Mouse (Mus musculus) left cerebral cortex, adult 2 months (tissue): Measurements from ENCODE around the gene Ptges2. TPM values are rescaled to one million over a fixed set of nuclear protein-coding genes. Genes with fewer than 3 reads are reported as not detected.
"Not testable (repeated sequence)": the region's sequence is repeated elsewhere in the genome, so short reads cannot be mapped to it uniquely, and the experiment has no call there.

Experiments used
- DNase-seq, 2 experiments: peaks; one replicate each; pipeline ENCODE4 v3.0.0; 2021 to 2022; ENCODE audit warnings: low spot score in 2 of 2, mixed read lengths in 1 of 2; ENCODE audit errors: extremely low spot score in 1 of 2
- H3K27ac ChIP-seq: fragments of 200-600 bp; 2 replicates; pipeline ENCODE4 v1.8.1; 2022
- H3K4me3 ChIP-seq: fragments of 200-600 bp; 2 replicates; pipeline ENCODE4 v1.8.1; 2022
- CTCF ChIP-seq: fragments of 200-600 bp; IDR thresholded peaks from 2 replicates; pipeline ENCODE4 v1.8.1; 2022; ENCODE audit warnings: antibody characterized with exemption, mild to moderate bottlenecking, moderate library complexity
- intact Hi-C: fragments of 180-260 bp; cut with DNase I; formaldehyde crosslinking; loops from one replicate; pipeline ENCODE4 v1.15.1; 2025
- total RNA-seq, 2 experiments: library from RNA; stranded (reverse); gene quantifications; 2 replicates each; pipeline ENCODE4 v1.2.3; 2021

The Ptges2 gene
- total RNA-seq, 2 experiments from 2014 or later: 47.2 to 47.8 TPM

DNA sequence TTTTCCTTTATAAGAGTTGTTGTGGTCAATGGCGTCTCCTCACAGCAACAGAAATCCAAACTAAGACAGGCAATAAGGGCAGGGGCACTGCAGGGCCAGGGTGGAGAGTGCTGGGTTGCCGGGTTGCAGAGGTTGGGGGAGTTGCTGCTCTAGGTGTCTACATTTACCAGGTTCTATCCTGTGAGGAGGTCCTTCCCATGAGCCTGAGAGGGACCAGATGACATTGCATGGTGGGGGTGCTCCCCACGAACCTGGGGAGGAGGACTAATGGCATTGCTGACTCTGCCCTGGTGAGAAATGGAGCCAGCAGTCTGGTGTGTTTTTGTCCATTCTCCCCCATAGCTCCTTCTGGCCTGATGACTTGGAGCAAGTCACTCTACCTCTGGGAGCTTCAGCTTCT, 38.0 kb upstream of the Ptges2 start:
- TF ChIP-seq CTCF: no peak
- Histone ChIP-seq H3K4me3 (no peak overlapping the region), H3K27ac (peak overlapping the region; percentile 38)
- DNase-seq: no peak
- intact Hi-C loops: no loop called here

DNA sequence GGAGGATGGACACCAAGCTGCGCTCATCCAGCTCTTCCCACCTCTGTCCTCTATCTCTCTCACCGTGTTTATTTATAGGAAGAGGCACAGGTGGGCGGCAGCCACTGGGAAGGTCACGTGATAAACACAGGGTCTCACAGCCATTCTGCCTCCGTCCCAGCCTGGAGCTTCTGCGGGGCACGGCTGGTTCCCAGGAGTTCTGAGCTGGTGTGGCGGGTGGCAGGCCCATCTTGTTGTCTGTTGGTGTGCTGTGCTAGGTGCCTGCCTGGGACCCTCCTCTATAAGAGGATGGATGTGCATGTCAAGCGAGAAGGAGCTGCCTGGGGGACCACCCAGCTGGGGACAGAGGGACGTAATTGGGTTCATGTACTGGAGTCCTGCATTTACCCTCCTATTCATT, 37.3 kb upstream of the Ptges2 start:
- DNase-seq: no peak
- TF ChIP-seq CTCF: no peak
- H3K27ac ChIP-seq: peak overlapping the region; percentile 38; the same call in 1 of the 2 replicates
- intact Hi-C loops: no loop called here
- H3K4me3 ChIP-seq: no peak overlapping the region

- no peak for TF ChIP-seq CTCF
- intact Hi-C loops: loop anchor here (2.0 kb wide), 1 partner anchor 52 kb away; no protein-coding TSS in a partner anchor
- DNase-seq: peak in 1 of 2 experiments; percentile 78
- H3K4me3 ChIP-seq: peak overlapping the region; percentile 47
- peak overlapping the region; percentile 98 for H3K27ac ChIP-seq
These were observed 35.0 kb upstream of the Ptges2 start for GRCm38 (mm10) chr2:32360741-32361140.

GRCm38 (mm10) chr2:32361437-32361836, 34.3 kb upstream of the Ptges2 start:
- peak; percentile 76 to 79 for DNase-seq
- intact Hi-C loops: loop anchor here (2.0 kb wide), 1 partner anchor 53 kb away; no protein-coding TSS in a partner anchor
- H3K4me3 ChIP-seq: peak overlapping the region; percentile 47
- peak overlapping the region; percentile 98 for H3K27ac ChIP-seq
- TF ChIP-seq CTCF: peak; percentile 68

GRCm38 (mm10) chr2:32362274-32362673, 33.4 kb upstream of the Ptges2 start:
- intact Hi-C loops: loop anchor here (2.0 kb wide), 2 partner anchors 19 to 35 kb away; partner anchors contain the start of gene 1110008P14Rik
- Histone ChIP-seq H3K4me3 (peak overlapping the region; percentile 67), H3K27ac (peak overlapping the region; percentile 93)
- not testable (repeated sequence) for DNase-seq

- intact Hi-C loops: loop anchor here (2.0 kb wide), 2 partner anchors 18 to 34 kb away; partner anchors contain the start of gene 1110008P14Rik
- H3K27ac ChIP-seq: peak overlapping the region; percentile 93
- peak; percentile 95 for TF ChIP-seq CTCF
- H3K4me3 ChIP-seq: peak overlapping the region; percentile 67
- peak; percentile 90 to 95 for DNase-seq
These were observed 32.8 kb upstream of the Ptges2 start for GRCm38 (mm10) chr2:32362817-32363340.

DNA sequence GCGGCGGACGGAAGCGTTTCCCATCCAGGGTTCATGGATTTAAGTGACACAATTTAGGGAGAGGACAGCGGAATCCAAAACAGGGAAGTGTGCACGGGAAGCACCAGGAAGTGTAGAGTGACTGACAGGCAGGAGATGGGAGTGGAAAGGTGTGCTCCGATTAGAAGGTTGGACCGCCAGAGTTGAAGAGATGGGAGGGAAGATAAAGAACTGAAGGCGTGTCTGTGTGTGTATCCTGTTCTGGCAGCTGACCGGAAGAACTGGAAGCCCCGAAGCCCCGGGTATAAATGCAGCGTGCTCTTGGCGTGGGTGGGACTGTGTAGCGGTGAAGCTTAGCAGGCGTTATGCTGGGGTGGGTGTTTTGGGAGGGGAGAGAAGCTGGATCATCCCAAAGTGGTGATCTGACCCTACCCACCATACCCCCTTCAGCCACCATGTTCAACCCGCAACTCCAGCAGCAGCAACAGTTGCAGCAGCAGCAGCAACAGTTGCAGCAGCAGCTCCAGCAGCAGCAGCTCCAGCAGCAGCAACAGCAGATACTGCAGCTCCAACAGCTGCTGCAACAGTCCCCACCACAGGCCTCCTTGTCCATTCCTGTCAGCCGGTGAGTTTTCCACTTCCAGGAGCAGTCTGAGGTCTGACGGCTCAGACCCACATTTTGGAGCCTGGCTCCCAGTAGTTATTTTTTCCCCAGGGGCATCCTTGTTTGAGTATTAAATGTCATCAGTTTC, 32.2 kb upstream of the Ptges2 start:
- no peak for DNase-seq
- TF ChIP-seq CTCF: no peak
- Histone ChIP-seq H3K4me3 (peak overlapping the region; percentile 67), H3K27ac (peak overlapping the region; percentile 93)
- intact Hi-C loops: loop anchor here (2.0 kb wide), 2 partner anchors 17 to 33 kb away; partner anchors contain the start of gene 1110008P14Rik

- intact Hi-C loops: no loop called here
- Histone ChIP-seq H3K4me3 (peak overlapping the region; percentile 67), H3K27ac (no peak overlapping the region; the same call in 1 of the 2 replicates)
- no peak for TF ChIP-seq CTCF
- DNase-seq: no peak
These were observed 31.6 kb upstream of the Ptges2 start for GRCm38 (mm10) chr2:32364121-32364520.

- TF ChIP-seq CTCF: no peak
- H3K27ac ChIP-seq: no peak overlapping the region
- no peak for DNase-seq
- intact Hi-C loops: no loop called here
- no peak overlapping the region for H3K4me3 ChIP-seq
These were observed 28.4 kb upstream of the Ptges2 start for GRCm38 (mm10) chr2:32367315-32367714.

GRCm38 (mm10) chr2:32374191-32374590, 21.5 kb upstream of the Ptges2 start:
- no peak overlapping the region for H3K4me3 ChIP-seq
- H3K27ac ChIP-seq: peak overlapping the region; percentile 90; the same call in 1 of the 2 replicates
- intact Hi-C loops: no loop called here
- TF ChIP-seq CTCF: no peak
- DNase-seq: no peak

DNA sequence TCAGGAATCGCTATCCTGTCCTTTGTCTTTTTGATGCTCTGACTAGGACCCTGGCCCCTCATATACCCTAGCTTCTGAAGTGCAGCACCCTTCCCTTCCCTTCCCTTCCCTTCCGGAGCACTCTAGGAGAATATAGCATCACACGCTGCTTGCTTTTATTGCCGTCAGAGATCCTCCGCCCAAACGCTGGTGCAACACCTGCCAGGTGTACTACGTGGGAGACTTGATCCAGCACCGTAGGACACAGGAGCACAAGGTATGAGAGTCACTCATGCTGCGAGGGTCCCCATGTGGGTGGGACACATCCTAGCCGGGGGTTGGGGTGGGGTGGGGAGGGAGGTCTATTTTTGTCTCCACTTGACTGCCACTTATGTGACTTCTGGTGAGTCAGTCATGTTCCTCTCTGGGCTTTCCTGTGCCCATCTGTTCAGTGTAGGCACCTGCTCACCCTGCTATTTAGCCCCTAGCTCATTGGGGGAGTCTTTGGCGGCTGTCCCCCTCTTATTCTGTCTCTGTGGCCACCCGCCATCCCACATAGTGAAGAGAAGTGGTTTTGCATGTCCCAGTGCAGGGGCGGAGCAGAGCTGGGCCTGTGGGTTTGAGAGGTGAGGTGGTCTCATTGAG, 20.3 kb upstream of the Ptges2 start:
- H3K4me3 ChIP-seq: no peak overlapping the region
- peak overlapping the region; percentile 90 for H3K27ac ChIP-seq
- DNase-seq: peak in 1 of 2 experiments; percentile 55
- intact Hi-C loops: loop anchor here (1.0 kb wide), 1 partner anchor 31 kb away; no protein-coding TSS in a partner anchor
- no peak for TF ChIP-seq CTCF

DNA sequence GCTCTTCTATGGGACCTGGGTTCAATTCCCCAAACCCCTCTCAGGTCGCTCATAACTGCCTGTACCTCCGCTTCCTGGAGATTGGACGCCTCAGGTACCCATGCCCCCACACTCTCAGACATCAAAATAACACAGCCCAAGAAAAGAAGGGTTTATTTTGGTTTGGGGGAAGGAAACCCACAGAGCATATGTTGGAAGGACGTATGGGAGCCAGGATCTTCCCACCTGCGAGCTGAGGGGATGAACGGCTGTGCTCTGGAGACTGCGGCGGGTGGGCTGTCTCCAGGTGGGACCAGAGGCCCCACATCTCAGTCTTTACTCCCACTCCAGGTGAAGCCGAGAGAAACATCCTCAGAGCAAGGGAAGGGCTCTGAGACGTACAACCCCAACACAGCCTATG, 18.7 kb upstream of the Ptges2 start:
- no peak for TF ChIP-seq CTCF
- Histone ChIP-seq H3K27ac (peak overlapping the region; percentile 90), H3K4me3 (no peak overlapping the region)
- intact Hi-C loops: no loop called here
- no peak for DNase-seq
